Mouse (Mus musculus) monocyte, adult 5-6 weeks (primary cell): ENCODE results near the gene 7530416G11Rik. TPM values are rescaled to one million over a fixed set of nuclear protein-coding genes. Genes with fewer than 3 reads are reported as not detected.

Experiments
- ATAC-seq: fragments of 153-309, 156-312 bp; replicated peaks from 2 replicates; pipeline ENCODE4 v1.8.0; 2017; ENCODE audit warnings: mild to moderate bottlenecking; ENCODE audit not compliant: low TSS enrichment, insufficient number of reproducible peaks, severe bottlenecking, poor library complexity, low FRiP score
- total RNA-seq: library from RNA; stranded (forward); fragments of 200-1000, 200-491, 200-594 nt; gene quantifications from 3 replicates; pipeline ENCODE4 v1.2.3, GENCODE M21; 2017

7530416G11Rik gene
- not detected in 3 replicates for total RNA-seq

DNA sequence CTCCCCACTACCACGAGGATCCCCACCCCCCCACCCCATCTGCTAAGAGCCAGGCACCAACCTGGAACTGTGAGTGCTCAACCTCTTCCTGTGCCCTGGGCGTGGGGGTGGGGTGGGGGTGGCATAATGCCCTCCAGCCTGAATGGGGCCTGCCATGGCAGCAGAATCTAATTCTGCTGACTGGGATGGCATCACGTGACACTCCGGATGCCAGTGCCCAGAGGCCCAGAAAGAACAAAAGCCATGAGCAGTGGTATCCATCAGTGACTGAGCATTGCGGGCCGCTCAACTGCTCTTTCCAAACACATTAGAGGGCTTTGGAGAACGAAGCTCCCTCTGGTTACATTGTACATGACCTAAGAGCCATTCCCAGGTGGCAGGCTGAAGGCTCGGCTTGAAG, at the start of gene 7530416G11Rik:
TSS of gene 7530416G11Rik (minus strand) at position 101 of the 400 bp plus-strand sequence.
- no peak for ATAC-seq

DNA sequence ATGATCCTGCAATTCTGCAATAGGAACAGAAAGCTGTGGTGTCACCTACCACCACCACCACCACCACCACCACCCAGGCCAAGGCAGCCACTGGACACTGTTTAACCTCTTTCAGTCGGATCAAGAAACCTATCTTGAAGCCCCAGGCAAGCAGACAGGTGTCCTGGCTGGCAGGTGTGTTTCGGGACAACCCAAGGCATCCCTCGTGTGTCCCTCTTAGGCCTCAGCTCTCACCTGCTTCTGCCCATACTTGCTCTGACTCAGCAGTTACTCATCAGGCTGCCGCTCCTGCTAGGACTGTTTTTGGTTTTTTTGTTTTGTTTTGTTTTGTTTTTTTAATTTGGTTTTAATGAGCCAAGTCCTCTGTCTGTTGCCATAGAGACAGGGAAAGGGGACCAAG, 43.5 kb upstream of the 7530416G11Rik start:
- no peak for ATAC-seq

DNA sequence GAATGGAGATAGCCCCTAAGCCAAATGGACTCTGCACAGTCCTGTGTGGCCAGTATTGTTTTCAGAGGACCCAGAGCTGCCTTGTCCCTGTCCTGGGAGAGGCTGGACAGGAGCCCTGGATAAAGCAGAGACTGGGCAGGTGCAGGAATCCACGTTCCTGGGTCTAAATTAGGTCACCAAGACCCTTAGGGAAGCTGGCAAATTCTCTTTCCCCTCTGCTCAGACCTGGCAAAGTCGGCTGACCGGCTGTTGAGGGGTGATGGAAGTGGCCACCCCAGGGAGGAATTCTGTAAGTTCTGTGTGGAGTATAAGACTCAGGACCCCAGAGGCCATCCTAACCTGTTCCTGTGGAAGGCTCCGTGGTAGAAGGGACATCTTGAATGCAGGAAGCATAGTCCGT, 42.3 kb upstream of the 7530416G11Rik start:
- ATAC-seq, result no peak

DNA sequence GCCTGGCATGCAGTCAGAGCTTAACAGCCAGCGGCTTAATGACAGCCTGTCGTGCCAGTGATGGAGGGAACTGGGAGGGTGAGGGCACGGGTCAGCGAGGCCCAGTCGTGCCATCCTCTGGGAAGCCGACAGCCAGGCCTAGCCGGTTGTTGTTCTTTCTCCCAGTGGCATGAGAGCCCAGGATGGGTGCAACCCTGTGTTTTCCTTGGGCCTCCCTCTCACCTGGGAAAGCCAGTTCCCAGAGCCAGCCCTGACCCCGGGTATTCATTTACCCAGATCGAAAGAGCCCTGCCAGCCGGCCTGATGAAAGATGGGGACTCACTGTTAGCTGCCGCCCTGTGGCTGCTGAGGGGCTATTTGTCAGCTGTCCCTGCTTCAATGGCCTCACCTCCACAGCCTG, 35.1 kb upstream of the 7530416G11Rik start:
- no peak for ATAC-seq

- ATAC-seq, result no peak
These were observed 34.1 kb upstream of the 7530416G11Rik start for GRCm38 (mm10) chr15:85537151-85537550.

GRCm38 (mm10) chr15:85534646-85535045, 31.6 kb upstream of the 7530416G11Rik start:
- no peak for ATAC-seq

DNA sequence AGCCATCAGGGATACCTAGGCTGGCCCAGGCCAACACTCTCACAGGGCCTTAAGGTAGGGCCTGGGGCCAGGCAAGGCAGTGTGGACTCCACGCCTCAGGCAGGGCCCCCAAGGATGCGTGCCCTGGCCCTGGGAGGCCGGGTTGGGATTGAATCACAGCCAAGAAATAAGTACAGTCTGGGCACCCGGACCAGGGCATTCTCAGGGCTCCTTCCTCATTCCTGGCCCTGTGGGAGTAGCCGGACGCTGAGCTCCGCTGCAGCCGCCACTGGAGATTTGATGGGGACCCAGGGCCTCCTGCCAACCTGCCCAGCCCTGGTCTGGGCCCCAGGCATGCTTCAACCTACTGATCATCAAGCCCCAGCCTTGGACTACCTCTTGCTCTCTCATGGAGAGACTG, 31.2 kb upstream of the 7530416G11Rik start:
- no peak for ATAC-seq

- ATAC-seq, result no peak
These were observed 29.0 kb upstream of the 7530416G11Rik start for GRCm38 (mm10) chr15:85532063-85532462.

GRCm38 (mm10) chr15:85529911-85530310, 26.9 kb upstream of the 7530416G11Rik start:
- ATAC-seq, result no peak

DNA sequence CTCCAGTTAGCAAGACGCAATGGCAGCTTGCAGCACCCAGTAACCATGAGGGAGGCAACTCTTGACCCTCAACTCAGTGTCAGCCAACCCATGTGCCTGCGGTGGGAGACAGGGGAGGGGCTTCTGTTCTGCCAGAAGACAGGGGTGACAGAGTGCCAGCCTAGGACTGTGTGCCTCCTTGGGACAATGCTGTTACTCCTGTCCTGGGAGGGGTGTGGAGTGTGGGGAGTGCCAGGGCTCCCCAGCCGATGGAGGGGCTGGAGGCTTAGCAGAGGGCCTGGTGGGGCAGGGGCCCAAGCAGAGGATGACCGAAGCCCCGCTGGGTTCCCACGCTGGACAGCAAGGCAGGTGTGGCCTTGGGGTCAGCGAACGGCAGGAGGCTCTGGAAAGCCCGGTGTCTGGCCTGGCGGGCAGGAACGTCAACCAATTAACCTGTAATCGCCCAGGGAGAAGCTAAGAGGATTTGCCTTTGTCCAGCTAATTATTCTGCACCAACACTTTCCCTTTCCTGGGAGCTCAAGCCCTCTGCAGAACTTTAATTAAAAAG, 21.4 kb upstream of the 7530416G11Rik start:
- ATAC-seq, result no peak

- no peak for ATAC-seq
These were observed 20.4 kb upstream of the 7530416G11Rik start for GRCm38 (mm10) chr15:85523173-85523991.

DNA sequence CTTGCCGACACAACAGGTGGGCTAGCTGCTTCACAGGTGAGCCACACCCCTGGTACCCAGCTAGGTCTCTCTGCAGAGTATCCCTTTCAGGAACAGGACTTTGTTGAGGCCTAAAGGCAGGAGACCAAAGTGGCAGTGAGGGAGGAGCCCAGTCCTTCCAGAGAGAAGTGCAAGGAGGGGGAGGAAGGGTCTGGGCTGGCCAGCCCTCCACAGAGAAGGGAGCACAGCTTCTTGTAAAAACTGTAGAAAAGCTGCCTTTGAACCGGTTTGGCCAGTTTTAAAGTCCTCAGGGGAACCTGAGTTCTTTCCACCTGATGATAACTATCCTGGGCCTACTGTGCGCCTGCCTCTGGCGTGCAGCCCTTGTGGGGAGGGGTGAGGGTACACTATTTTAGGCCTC, 16.4 kb upstream of the 7530416G11Rik start:
- no peak for ATAC-seq

- no peak for ATAC-seq
These were observed 4.5 kb upstream of the 7530416G11Rik start for GRCm38 (mm10) chr15:85507370-85508014.

- ATAC-seq, result no peak
These were observed 3.7 kb upstream of the 7530416G11Rik start for GRCm38 (mm10) chr15:85506680-85507079.

- ATAC-seq, result no peak
These were observed 2.3 kb upstream of the 7530416G11Rik start for GRCm38 (mm10) chr15:85505118-85505925.

GRCm38 (mm10) chr15:85500267-85500666, 2.8 kb downstream of the 7530416G11Rik start:
- no peak for ATAC-seq

DNA sequence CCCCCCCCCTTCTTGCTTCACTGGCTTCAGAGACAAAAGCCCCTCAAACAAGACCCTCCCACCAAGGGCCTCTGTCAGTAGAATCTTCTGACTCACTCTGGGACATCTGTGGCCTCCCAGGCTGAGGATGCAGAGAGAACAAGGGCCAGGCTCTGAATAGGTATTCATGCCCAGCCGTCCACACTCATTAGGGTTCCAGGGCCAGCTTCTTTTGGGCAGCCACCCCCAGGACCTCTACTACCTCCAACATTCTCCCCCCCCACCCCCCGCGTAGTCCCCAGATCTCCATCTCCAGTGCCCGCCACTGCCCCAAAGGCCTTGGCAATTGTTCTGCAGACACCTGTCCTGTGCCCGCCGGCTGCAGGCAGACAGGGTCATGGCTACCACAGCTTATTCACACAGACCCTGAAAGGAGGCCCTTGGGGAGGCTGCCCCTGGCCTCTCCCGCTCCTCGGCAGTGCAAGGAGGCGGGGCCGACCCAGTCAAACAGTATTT, 5.0 kb downstream of the 7530416G11Rik start:
- ATAC-seq, result no peak

DNA sequence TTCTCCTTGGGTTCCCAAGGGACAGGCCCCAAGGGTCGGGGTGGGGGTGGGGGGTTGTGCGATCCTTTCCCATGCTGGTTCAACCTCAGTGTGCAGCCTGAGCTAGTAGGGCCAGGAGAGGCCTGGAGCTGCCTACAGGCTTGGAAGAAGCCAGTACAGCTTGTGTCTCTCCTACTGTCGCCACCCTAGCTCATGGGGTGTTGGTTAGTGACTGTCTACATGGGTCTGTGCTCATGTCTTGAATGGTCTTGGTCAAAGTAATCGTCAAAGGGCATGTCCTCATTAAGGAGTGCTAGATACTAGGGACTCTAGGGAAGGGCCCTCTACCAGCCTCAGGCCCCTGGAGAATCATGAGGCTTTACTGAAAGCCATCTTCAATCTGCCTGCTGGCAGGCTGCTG, 5.5 kb downstream of the 7530416G11Rik start:
- no peak for ATAC-seq

- no peak for ATAC-seq
These were observed 8.8 kb downstream of the 7530416G11Rik start for GRCm38 (mm10) chr15:85494163-85494621.
